Comparison of ENCODE assay signal across 8 mouse cellular contexts in the genomic region with DNA sequence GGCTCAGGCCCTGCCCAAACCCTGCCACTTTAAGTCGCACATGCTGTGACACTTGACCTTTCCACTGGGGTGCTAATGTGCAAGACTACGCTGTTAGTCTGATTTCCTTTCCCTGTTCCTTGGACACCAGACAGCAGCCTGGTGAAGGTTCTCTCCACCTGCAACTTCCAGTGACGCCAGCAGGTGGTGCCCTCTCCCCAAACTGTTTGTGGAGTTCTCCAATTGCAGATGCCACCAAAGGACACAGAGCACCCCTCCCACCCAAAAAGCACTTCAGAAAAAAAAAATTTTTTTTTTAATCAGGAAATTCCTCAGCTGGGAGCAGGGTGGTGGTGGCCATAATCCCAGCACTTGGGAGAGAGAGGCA. TPM values are rescaled to one million over a fixed set of nuclear protein-coding genes. Genes with fewer than 3 reads are reported as not detected.
DNase-seq lines count a peak whose midpoint lies in the region; ATAC-seq and TF ChIP-seq lines count a peak whose summit lies in the region.

No protein-coding gene starts in this region.

- no peak overlapping the region for H3K27ac ChIP-seq in embryonic facial prominence, embryonic 11.5 days (replicated peaks; ENCODE audit: low read depth, low read length)
- no peak overlapping the region for H3K27ac ChIP-seq in kidney, embryonic 15.5 days
- no peak overlapping the region for H3K27ac ChIP-seq in liver, adult 2 months (replicated peaks; ENCODE audit: insufficient read depth, low read depth, low read length)
- H3K27ac ChIP-seq in neural tube, embryonic 11.5 days (ENCODE audit: low read depth, low read length): no peak overlapping the region
- H3K27ac ChIP-seq in testis, adult 2 months (ENCODE audit: control insufficient read depth, insufficient read depth, low read depth, low read length): no peak overlapping the region

- H3K9ac ChIP-seq in embryonic facial prominence, embryonic 11.5 days (replicated peaks; ENCODE audit: low read length): no peak overlapping the region
- H3K9ac ChIP-seq in kidney, embryonic 15.5 days: no peak overlapping the region
- no peak overlapping the region for H3K9ac ChIP-seq in liver, adult 2 months (ENCODE audit: low read depth, low read length)
- H3K9ac ChIP-seq in neural tube, embryonic 11.5 days (ENCODE audit: low read length): no peak overlapping the region

- no peaks in the 10 kb centered on the region for H3K79me2 ChIP-seq in C2C12 (ENCODE audit: control insufficient read depth, insufficient read depth)
- no peaks in the 10 kb centered on the region for H3K79me2 ChIP-seq in liver, adult 2 months (ENCODE audit: control insufficient read depth, insufficient read depth, low read length)

- DNase-seq in adrenal gland, postnatal 25 days: peak; percentile 84
- DNase-seq in embryonic facial prominence, embryonic 11.5 days (ENCODE audit: low spot score): peak; percentile 92
- peak; percentile 88 for DNase-seq in heart, adult 8-10 months (ENCODE audit: low spot score)
- DNase-seq in liver, adult 2 months (ENCODE audit: extremely low read depth, low read depth, low spot score): peak; percentile 24
- DNase-seq in neural tube, embryonic 11.5 days (ENCODE audit: low spot score): peak; percentile 85

- 0% methylated on average over 3 of the region's 3 CpGs for WGBS in embryonic facial prominence, embryonic 11.5 days
- 0% methylated on average over 3 of the region's 3 CpGs for WGBS in kidney, embryonic 15.5 days
- 0% methylated on average over 3 of the region's 3 CpGs for WGBS in liver, adult 2 months
- 0% methylated on average over 3 of the region's 3 CpGs for WGBS in neural tube, embryonic 11.5 days

- TF ChIP-seq CTCF in C2C12 (IDR thresholded peaks at IDR 0.05; ENCODE audit: control insufficient read depth, insufficient read depth, insufficient read length): peak; percentile 66
- peak; percentile 90 for TF ChIP-seq CTCF in liver, adult 2 months (IDR thresholded peaks at IDR 0.05; ENCODE audit: low read depth, low read length)
- peak; percentile 77; the same call in 1 of the 2 replicates for TF ChIP-seq CTCF in testis, adult 2 months (IDR thresholded peaks at IDR 0.05; ENCODE audit: control insufficient read depth, insufficient read depth, insufficient replicate concordance, low read depth, low read length)

- no peak for ATAC-seq in embryonic facial prominence, embryonic 11.5 days (replicated peaks; ENCODE audit: insufficient number of reproducible peaks, low FRiP score, low TSS enrichment, low read depth)
- ATAC-seq in kidney, embryonic 15.5 days (replicated peaks; ENCODE audit: low FRiP score): peak; percentile 35; the same call in 1 of the 2 replicates
- no peak for ATAC-seq in neural tube, embryonic 11.5 days (ENCODE audit: insufficient read depth, low FRiP score, low TSS enrichment)

- no peak overlapping the region for H3K4me3 ChIP-seq in C2C12 (ENCODE audit: insufficient read depth, poor library complexity, severe bottlenecking)
- H3K4me3 ChIP-seq in embryonic facial prominence, embryonic 11.5 days (ENCODE audit: low read depth, low read length): no peak overlapping the region
- no peak overlapping the region for H3K4me3 ChIP-seq in kidney, embryonic 15.5 days (replicated peaks)
- H3K4me3 ChIP-seq in liver, adult 2 months (ENCODE audit: insufficient read depth, low read depth, low read length): no peak overlapping the region
- no peak overlapping the region for H3K4me3 ChIP-seq in neural tube, embryonic 11.5 days (ENCODE audit: low read depth, low read length)
- H3K4me3 ChIP-seq in testis, adult 2 months (ENCODE audit: control insufficient read depth, low read depth, low read length): no peak overlapping the region

- no peak overlapping the region for H3ac ChIP-seq in C2C12 (ENCODE audit: control insufficient read depth, insufficient read length, low read depth)

- TF ChIP-seq POLR2A in liver, adult 2 months (IDR thresholded peaks at IDR 0.05; ENCODE audit: extremely low read depth, insufficient read depth, low read length): no peak
- no peak for TF ChIP-seq POLR2A in testis, adult 2 months (IDR thresholded peaks at IDR 0.05; ENCODE audit: control insufficient read depth, low read depth, low read length)

- no peak overlapping the region for H3K4me2 ChIP-seq in embryonic facial prominence, embryonic 11.5 days (ENCODE audit: low read depth, low read length)
- H3K4me2 ChIP-seq in kidney, embryonic 15.5 days: no peak overlapping the region
- H3K4me2 ChIP-seq in neural tube, embryonic 11.5 days (ENCODE audit: low read depth): no peak overlapping the region

- peaks cover 4% of the 10 kb centered on the region for H3K27me3 ChIP-seq in C2C12 (ENCODE audit: control insufficient read depth, insufficient read depth, insufficient read length)
- no peaks in the 10 kb centered on the region for H3K27me3 ChIP-seq in embryonic facial prominence, embryonic 11.5 days (ENCODE audit: control insufficient read depth, insufficient read depth, low read length)
- 0 out of 2 replicates have a peak, but pooled peaks cover 10% of the 10 kb centered on the region for H3K27me3 ChIP-seq in kidney, embryonic 15.5 days
- H3K27me3 ChIP-seq in liver, adult 2 months (ENCODE audit: control insufficient read depth, insufficient read depth, low read length): no peaks in the 10 kb centered on the region
- H3K27me3 ChIP-seq in neural tube, embryonic 11.5 days (ENCODE audit: control insufficient read depth, insufficient read depth, low read length): no peaks in the 10 kb centered on the region
- no peaks in the 10 kb centered on the region for H3K27me3 ChIP-seq in testis, adult 2 months (ENCODE audit: control insufficient read depth, insufficient read depth, low read length)

- no peaks in the 10 kb centered on the region; the same call in 1 of the 2 replicates for H3K4me1 ChIP-seq in embryonic facial prominence, embryonic 11.5 days (ENCODE audit: control insufficient read depth, insufficient read depth, low read length)
- H3K4me1 ChIP-seq in kidney, embryonic 15.5 days: peaks cover 23% of the 10 kb centered on the region
- H3K4me1 ChIP-seq in liver, adult 2 months (ENCODE audit: control insufficient read depth, insufficient read depth, low read length): no peaks in the 10 kb centered on the region
- H3K4me1 ChIP-seq in neural tube, embryonic 11.5 days (ENCODE audit: control insufficient read depth, insufficient read depth, low read length): peaks cover 9% of the 10 kb centered on the region; the same call in 1 of the 2 replicates
- peaks cover 2% of the 10 kb centered on the region; the same call in 1 of the 2 replicates for H3K4me1 ChIP-seq in testis, adult 2 months (ENCODE audit: control insufficient read depth, insufficient read depth, low read length)

- no peaks in the 10 kb centered on the region for H3K9me3 ChIP-seq in embryonic facial prominence, embryonic 11.5 days (replicated peaks; ENCODE audit: control insufficient read depth, low read length)
- no peaks in the 10 kb centered on the region for H3K9me3 ChIP-seq in kidney, embryonic 15.5 days (replicated peaks)
- no peaks in the 10 kb centered on the region for H3K9me3 ChIP-seq in neural tube, embryonic 11.5 days (ENCODE audit: control insufficient read depth, low read length)

- H3K79me3 ChIP-seq in C2C12 (ENCODE audit: low read depth): no peaks in the 10 kb centered on the region

- H3K36me3 ChIP-seq in C2C12 (ENCODE audit: control insufficient read depth, insufficient read depth): no peaks in the 10 kb centered on the region
- H3K36me3 ChIP-seq in embryonic facial prominence, embryonic 11.5 days (replicated peaks; ENCODE audit: control insufficient read depth, insufficient read depth, low read depth, low read length): no peaks in the 10 kb centered on the region
- no peaks in the 10 kb centered on the region for H3K36me3 ChIP-seq in kidney, embryonic 15.5 days
- H3K36me3 ChIP-seq in liver, adult 2 months (ENCODE audit: control insufficient read depth, insufficient read depth, low read length): no peaks in the 10 kb centered on the region
- H3K36me3 ChIP-seq in neural tube, embryonic 11.5 days (ENCODE audit: control insufficient read depth, insufficient read depth, low read length): no peaks in the 10 kb centered on the region
- H3K36me3 ChIP-seq in testis, adult 2 months (ENCODE audit: control insufficient read depth, insufficient read depth, low read length): no peaks in the 10 kb centered on the region

RNA-seq across cellular contexts. Expression of a gene that starts 6.4 kb away (rescaled TPM):
- not detected for polyA plus RNA-seq in C2C12 (2012; fragmentation: generic; extraction: Trizol)
- total RNA-seq in adrenal gland, postnatal 25 days (2021): 0.62 and 1.5 TPM in 2 replicates
- polyA plus RNA-seq in embryonic facial prominence, embryonic 11.5 days (2014; fragmentation: Nextera tagmentation; extraction: Ambion mirVana): 0.13 TPM in 1 of 2 replicates, not detected in the other
- total RNA-seq in heart, adult 8-10 months (2022): under 1 TPM; 0.08 to 0.17 (median 0.14) TPM
- polyA plus RNA-seq in kidney, embryonic 15.5 days (2015; fragmentation: Nextera tagmentation; extraction: Ambion mirVana): 0.04 TPM in 1 of 2 replicates, not detected in the other
- total RNA-seq in liver, adult 2 months (2014; rRNA removed): under 0.01 TPM in 1 of 2 replicates, not detected in the other
- 0.04 TPM in 1 of 2 replicates, not detected in the other for polyA plus RNA-seq in liver, adult 2 months (2012; rRNA removed)
- polyA plus RNA-seq in neural tube, embryonic 11.5 days (2014; fragmentation: Nextera tagmentation; extraction: Ambion mirVana): not detected in 2 replicates
- 90.3 and 101 TPM in 2 replicates for polyA plus RNA-seq in testis, adult 2 months (2012; rRNA removed)

RNA-seq across cellular contexts. Expression of a gene that starts 14.5 kb away (rescaled TPM):
- 20.6 TPM for polyA plus RNA-seq in C2C12 (2012; fragmentation: generic; extraction: Trizol)
- total RNA-seq in adrenal gland, postnatal 25 days (2021): 17.5 and 17.7 TPM in 2 replicates
- 31.7 and 39.9 TPM in 2 replicates for polyA plus RNA-seq in embryonic facial prominence, embryonic 11.5 days (2014; fragmentation: Nextera tagmentation; extraction: Ambion mirVana)
- total RNA-seq in heart, adult 8-10 months (2022): 100 to 1,000 TPM; 188 to 246 (median 219) TPM
- polyA plus RNA-seq in kidney, embryonic 15.5 days (2015; fragmentation: Nextera tagmentation; extraction: Ambion mirVana): 39.6 and 44.4 TPM in 2 replicates
- 0.74 and 1.6 TPM in 2 replicates for total RNA-seq in liver, adult 2 months (2014; rRNA removed)
- polyA plus RNA-seq in liver, adult 2 months (2012; rRNA removed): 1.9 and 2.1 TPM in 2 replicates
- polyA plus RNA-seq in neural tube, embryonic 11.5 days (2014; fragmentation: Nextera tagmentation; extraction: Ambion mirVana): 58.8 and 65.0 TPM in 2 replicates
- 16.6 and 20.5 TPM in 2 replicates for polyA plus RNA-seq in testis, adult 2 months (2012; rRNA removed)

RNA-seq across cellular contexts. Expression of a gene that starts 51.1 kb away (rescaled TPM):
- polyA plus RNA-seq in C2C12 (2012; fragmentation: generic; extraction: Trizol): 35.6 TPM
- total RNA-seq in adrenal gland, postnatal 25 days (2021): 20.5 and 21.1 TPM in 2 replicates
- polyA plus RNA-seq in embryonic facial prominence, embryonic 11.5 days (2014; fragmentation: Nextera tagmentation; extraction: Ambion mirVana): 25.1 and 29.8 TPM in 2 replicates
- 10 to 100 TPM; 22.4 to 26.2 (median 25.4) TPM for total RNA-seq in heart, adult 8-10 months (2022)
- 29.8 and 31.9 TPM in 2 replicates for polyA plus RNA-seq in kidney, embryonic 15.5 days (2015; fragmentation: Nextera tagmentation; extraction: Ambion mirVana)
- total RNA-seq in liver, adult 2 months (2014; rRNA removed): 8.7 and 10.7 TPM in 2 replicates
- polyA plus RNA-seq in liver, adult 2 months (2012; rRNA removed): 16.4 and 22.4 TPM in 2 replicates
- polyA plus RNA-seq in neural tube, embryonic 11.5 days (2014; fragmentation: Nextera tagmentation; extraction: Ambion mirVana): 33.8 and 35.6 TPM in 2 replicates
- polyA plus RNA-seq in testis, adult 2 months (2012; rRNA removed): 6.2 and 6.5 TPM in 2 replicates

RNA-seq across cellular contexts. Expression of a gene that starts 59.9 kb away (rescaled TPM):
- polyA plus RNA-seq in C2C12 (2012; fragmentation: generic; extraction: Trizol): 0.20 TPM
- total RNA-seq in adrenal gland, postnatal 25 days (2021): 0.97 TPM in 1 of 2 replicates, not detected in the other
- polyA plus RNA-seq in embryonic facial prominence, embryonic 11.5 days (2014; fragmentation: Nextera tagmentation; extraction: Ambion mirVana): 0.40 and 0.41 TPM in 2 replicates
- 1 to 10 TPM in 3 of 4 experiments, under 1 TPM in 1; 0.54 to 2.2 (median 1.7) TPM for total RNA-seq in heart, adult 8-10 months (2022)
- 1.1 and 1.7 TPM in 2 replicates for polyA plus RNA-seq in kidney, embryonic 15.5 days (2015; fragmentation: Nextera tagmentation; extraction: Ambion mirVana)
- total RNA-seq in liver, adult 2 months (2014; rRNA removed): 0.81 and 0.92 TPM in 2 replicates
- 0.40 and 0.84 TPM in 2 replicates for polyA plus RNA-seq in liver, adult 2 months (2012; rRNA removed)
- 0.41 and 1.4 TPM in 2 replicates for polyA plus RNA-seq in neural tube, embryonic 11.5 days (2014; fragmentation: Nextera tagmentation; extraction: Ambion mirVana)
- polyA plus RNA-seq in testis, adult 2 months (2012; rRNA removed): 0.75 and 1.9 TPM in 2 replicates

Comparison
In these comparisons a context has a peak if more than half of its experiments do, and no peak if none do; other contexts are left out.
1. DNase-seq: peak in every context shown above with its lines; median percentile 92 in embryonic facial prominence, embryonic 11.5 days; 88 in heart, adult 8-10 months; 85 in neural tube, embryonic 11.5 days; 84 in adrenal gland, postnatal 25 days; 24 in liver, adult 2 months.
2. RNA of a gene that starts 6.4 kb away (polyA plus RNA-seq): 90.3 to 101 TPM in testis, adult 2 months; 0.04 TPM in kidney, embryonic 15.5 days, 0.13 TPM in embryonic facial prominence, embryonic 11.5 days, not detected in neural tube, embryonic 11.5 days, 0.04 TPM in liver, adult 2 months and not detected in C2C12 (single experiment); every median in the first group is over 10 times any median in the second.
3. Peak in every context shown above with its lines, with median percentiles within 50 percentile points of each other: CTCF ChIP-seq.